Mouse (Mus musculus) myocyte (in vitro differentiated cells): Measurements from ENCODE around the gene Senp3.

ENCODE experiments used
- CEBPB ChIP-seq: IDR thresholded peaks from 2 replicates; pipeline ENCODE4 v1.6.1; 2011; ENCODE audit warnings: mild to moderate bottlenecking, moderate library complexity; ENCODE audit not compliant: poor library complexity, insufficient read depth, severe bottlenecking
- E2F4 ChIP-seq: IDR thresholded peaks from one replicate; pipeline ENCODE4 v1.6.1; 2011; ENCODE audit warnings: mild to moderate bottlenecking, control low read depth, moderate library complexity; ENCODE audit not compliant: insufficient read depth
- MAX ChIP-seq: IDR thresholded peaks from one replicate; pipeline ENCODE4 v1.6.1; 2011; ENCODE audit warnings: low read depth, mild to moderate bottlenecking, control low read depth
- MYOD1 ChIP-seq, 3 experiments: IDR thresholded peaks; one replicate each; pipeline ENCODE4 v1.6.1; 2011; ENCODE audit warnings: control low read depth in 2 of 3, low read depth in 2 of 3, mild to moderate bottlenecking in 2 of 3, moderate library complexity in 1 of 3; ENCODE audit not compliant: insufficient read length in 2 of 3, control insufficient read depth in 1 of 3
- MYOG ChIP-seq, 3 experiments: IDR thresholded peaks; one replicate each; pipeline ENCODE4 v1.6.1; 2011; ENCODE audit warnings: control low read depth in 2 of 3, low read depth in 2 of 3, mild to moderate bottlenecking in 2 of 3; ENCODE audit not compliant: insufficient read length in 2 of 3, control insufficient read depth in 1 of 3, insufficient read depth in 1 of 3
- POLR2A ChIP-seq: IDR thresholded peaks from one replicate; pipeline ENCODE4 v1.6.1; 2011; ENCODE audit warnings: low read depth, mild to moderate bottlenecking, control low read depth, moderate library complexity; ENCODE audit not compliant: insufficient read length
- POLR2AphosphoS2 ChIP-seq: IDR thresholded peaks from one replicate; pipeline ENCODE4 v1.6.1; 2011; ENCODE audit warnings: low read depth, control low read depth; ENCODE audit not compliant: insufficient read length
- REST ChIP-seq: IDR thresholded peaks from one replicate; pipeline ENCODE4 v1.6.1; 2011; ENCODE audit warnings: mild to moderate bottlenecking, control low read depth, moderate library complexity; ENCODE audit not compliant: insufficient read depth, insufficient read length
- SRF ChIP-seq: IDR thresholded peaks from one replicate; pipeline ENCODE4 v1.6.1; 2011; ENCODE audit warnings: low read depth; ENCODE audit not compliant: control insufficient read depth, insufficient read length
- TCF12 ChIP-seq: IDR thresholded peaks from one replicate; pipeline ENCODE4 v1.6.1; 2011; ENCODE audit warnings: mild to moderate bottlenecking, control low read depth; ENCODE audit not compliant: poor library complexity, insufficient read depth, severe bottlenecking
- TCF3 ChIP-seq: IDR thresholded peaks from one replicate; pipeline ENCODE4 v1.6.1; 2011; ENCODE audit warnings: low read depth, control low read depth; ENCODE audit not compliant: insufficient read length
- USF1 ChIP-seq: IDR thresholded peaks from one replicate; pipeline ENCODE4 v1.6.1; 2011; ENCODE audit warnings: low read depth, mild to moderate bottlenecking, control low read depth, moderate library complexity

- TF ChIP-seq POLR2A (no peak), MAX (no peak), TCF3 (no peak), USF1 (no peak), MYOD1 (IDR thresholded peaks at IDR 0.05; ENCODE audit: control insufficient read depth in 1 of 3, insufficient read length in 2 of 3, low read depth in 2 of 3) (no peak), TCF12 (no peak), REST (no peak), E2F4 (no peak), CEBPB (no peak), POLR2AphosphoS2 (no peak), MYOG (IDR thresholded peaks at IDR 0.05; ENCODE audit: control insufficient read depth in 1 of 3, insufficient read depth in 1 of 3, insufficient read length in 2 of 3, low read depth in 2 of 3) (no peak), SRF (no peak)
Measured at GRCm38 (mm10) chr11:69654760-69655159, 27.1 kb downstream of the Senp3 start.
